Mouse (Mus musculus): ENCODE data around the gene Zfp950. TPM values are rescaled to one million over a fixed set of nuclear protein-coding genes. Genes with fewer than 3 reads are reported as not detected.
A peak's percentile ranks its signal among the peaks of the same experiment; 100 is the strongest.

The Zfp950 gene
- polyA plus RNA-seq, 1 experiment from 2014 or later: 26.3 TPM

GRCm38 (mm10) chr19:61056783-61057410, 83.7 kb downstream of the Zfp950 start:
- WGBS: 56% methylated on average over 5 of the region's 5 CpGs
- H3K27ac ChIP-seq: 0 out of 2 replicates have a peak overlapping the region, but pooled peaks have one; percentile 3

GRCm38 (mm10) chr19:61052786-61053185, 87.9 kb downstream of the Zfp950 start:
- no peak overlapping the region for H3K9ac ChIP-seq
- H3K27ac ChIP-seq: no peak overlapping the region
- H3K4me3 ChIP-seq: no peak overlapping the region
- H3K4me1 ChIP-seq (replicated peaks): peaks cover 13% of the 10 kb centered on the region; the same call in 1 of the 2 replicates
- H3K4me2 ChIP-seq: no peak overlapping the region
- H3K36me3 ChIP-seq: no peaks in the 10 kb centered on the region
- no peak for ATAC-seq (replicated peaks; ENCODE audit: insufficient number of reproducible peaks, insufficient read depth, low FRiP score, low read depth)
- H3K9me3 ChIP-seq (replicated peaks): no peaks in the 10 kb centered on the region
- no peaks in the 10 kb centered on the region for H3K27me3 ChIP-seq

More at GRCm38 (mm10) chr19:61056783-61057410, 83.7 kb downstream of the Zfp950 start:
- Histone ChIP-seq H3K36me3 (no peaks in the 10 kb centered on the region), H3K4me1 (replicated peaks) (peaks cover 11% of the 10 kb centered on the region; the same call in 1 of the 2 replicates), H3K9ac (no peak overlapping the region), H3K9me3 (replicated peaks) (no peaks in the 10 kb centered on the region), H3K27me3 (no peaks in the 10 kb centered on the region), H3K4me2 (no peak overlapping the region), H3K4me3 (no peak overlapping the region)
- ATAC-seq (replicated peaks; ENCODE audit: insufficient number of reproducible peaks, insufficient read depth, low FRiP score, low read depth): no peak

GRCm38 (mm10) chr19:61052008-61052407, 88.6 kb downstream of the Zfp950 start:
- Histone ChIP-seq H3K9me3 (replicated peaks) (no peaks in the 10 kb centered on the region), H3K36me3 (no peaks in the 10 kb centered on the region), H3K9ac (no peak overlapping the region), H3K27ac (no peak overlapping the region), H3K27me3 (no peaks in the 10 kb centered on the region), H3K4me3 (no peak overlapping the region), H3K4me2 (no peak overlapping the region), H3K4me1 (replicated peaks) (0 out of 2 replicates have a peak, but pooled peaks cover 7% of the 10 kb centered on the region)
- no peak for ATAC-seq (replicated peaks; ENCODE audit: insufficient number of reproducible peaks, insufficient read depth, low FRiP score, low read depth)

GRCm38 (mm10) chr19:61051151-61051550, 89.5 kb downstream of the Zfp950 start:
- 0 out of 2 replicates have a peak, but pooled peaks cover 5% of the 10 kb centered on the region for H3K4me1 ChIP-seq (replicated peaks)
- H3K9ac ChIP-seq: no peak overlapping the region
- H3K27ac ChIP-seq: no peak overlapping the region
- 100% methylated on average over 1 of the region's 1 CpGs for WGBS
- H3K27me3 ChIP-seq: no peaks in the 10 kb centered on the region
- H3K4me2 ChIP-seq: no peak overlapping the region
- H3K36me3 ChIP-seq: no peaks in the 10 kb centered on the region
- no peaks in the 10 kb centered on the region for H3K9me3 ChIP-seq (replicated peaks)
- no peak for ATAC-seq (replicated peaks; ENCODE audit: insufficient number of reproducible peaks, insufficient read depth, low FRiP score, low read depth)
- no peak overlapping the region for H3K4me3 ChIP-seq

GRCm38 (mm10) chr19:61049413-61049812, 91.2 kb downstream of the Zfp950 start:
- 73% methylated on average over 1 of the region's 1 CpGs for WGBS
- no peak overlapping the region for H3K27ac ChIP-seq
- H3K9me3 ChIP-seq (replicated peaks): no peaks in the 10 kb centered on the region
- no peak overlapping the region for H3K4me3 ChIP-seq
- 0 out of 2 replicates have a peak, but pooled peaks cover 5% of the 10 kb centered on the region for H3K4me1 ChIP-seq (replicated peaks)
- no peak overlapping the region for H3K9ac ChIP-seq
- H3K36me3 ChIP-seq: no peaks in the 10 kb centered on the region
- H3K4me2 ChIP-seq: no peak overlapping the region
- no peak for ATAC-seq (replicated peaks; ENCODE audit: insufficient number of reproducible peaks, insufficient read depth, low FRiP score, low read depth)
- H3K27me3 ChIP-seq: no peaks in the 10 kb centered on the region

DNA sequence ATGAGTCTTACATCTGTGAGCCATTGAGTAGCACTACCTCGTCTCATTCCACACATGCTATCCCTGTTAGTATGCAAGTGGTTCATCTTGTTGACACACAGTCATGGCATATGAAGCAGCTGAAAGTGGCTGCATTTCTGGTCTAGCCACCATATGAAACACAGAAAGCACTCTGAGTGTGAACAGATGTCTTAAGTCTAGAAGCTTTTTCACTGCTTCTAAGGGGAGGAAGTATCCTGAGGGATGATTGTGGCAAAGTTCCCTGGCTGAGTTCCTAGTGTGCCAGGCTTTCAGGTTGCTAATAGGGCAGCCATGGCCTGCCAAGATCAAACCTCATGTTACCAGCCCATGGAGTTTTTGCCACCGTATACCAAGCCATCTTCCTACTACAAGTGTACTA, 92.0 kb downstream of the Zfp950 start:
- Histone ChIP-seq H3K4me1 (replicated peaks) (0 out of 2 replicates have a peak, but pooled peaks cover 5% of the 10 kb centered on the region), H3K9me3 (replicated peaks) (no peaks in the 10 kb centered on the region), H3K27me3 (no peaks in the 10 kb centered on the region), H3K36me3 (no peaks in the 10 kb centered on the region), H3K9ac (no peak overlapping the region), H3K27ac (no peak overlapping the region), H3K4me3 (no peak overlapping the region), H3K4me2 (no peak overlapping the region)
- ATAC-seq (replicated peaks; ENCODE audit: insufficient number of reproducible peaks, insufficient read depth, low FRiP score, low read depth): no peak
- WGBS: 83% methylated on average over 2 of the region's 2 CpGs

DNA sequence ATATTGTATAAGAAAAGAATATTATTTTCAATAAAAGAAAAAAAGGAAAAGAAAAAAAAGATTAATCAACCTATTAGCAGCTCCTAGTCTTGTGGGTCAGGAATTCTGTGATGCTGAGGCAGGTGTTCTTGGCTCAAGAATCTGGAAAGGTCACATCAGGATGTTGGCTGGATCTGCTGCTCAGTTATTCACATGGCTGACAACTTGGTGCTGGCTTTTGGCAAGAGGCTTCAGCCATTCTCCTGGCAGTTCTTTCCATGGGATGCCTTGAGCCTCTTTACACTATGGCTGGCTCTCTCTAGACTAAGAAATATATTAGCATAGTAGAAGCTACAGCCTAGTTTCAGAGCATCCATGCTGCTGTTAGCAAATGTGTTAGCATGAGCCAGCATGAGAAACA, 101.5 kb downstream of the Zfp950 start:
- H3K36me3 ChIP-seq: no peaks in the 10 kb centered on the region
- no peak for ATAC-seq (replicated peaks; ENCODE audit: insufficient number of reproducible peaks, insufficient read depth, low FRiP score, low read depth)
- H3K27me3 ChIP-seq: no peaks in the 10 kb centered on the region
- no peak overlapping the region for H3K9ac ChIP-seq
- H3K4me2 ChIP-seq: no peak overlapping the region
- no peaks in the 10 kb centered on the region for H3K4me1 ChIP-seq (replicated peaks)
- H3K27ac ChIP-seq: no peak overlapping the region
- no peak overlapping the region for H3K4me3 ChIP-seq
- no peaks in the 10 kb centered on the region for H3K9me3 ChIP-seq (replicated peaks)

DNA sequence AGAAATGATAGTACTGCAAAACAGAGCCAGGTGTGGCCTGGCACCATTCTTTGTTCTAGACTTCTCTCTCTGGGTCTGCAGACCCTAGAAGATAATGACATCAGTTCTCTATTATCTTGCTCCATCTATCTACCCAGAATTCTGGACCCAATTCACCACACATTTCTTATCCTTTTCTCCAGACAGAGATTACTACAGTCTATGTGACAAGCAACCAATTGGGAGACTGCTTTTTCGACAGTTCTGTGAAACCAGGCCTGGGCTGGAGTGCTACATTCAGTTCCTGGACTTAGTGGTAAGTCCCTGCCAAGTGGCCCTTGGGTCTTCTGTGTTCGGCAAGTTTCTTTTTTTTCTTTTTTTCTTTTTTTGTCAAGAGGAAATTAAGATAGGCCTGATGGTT, 109.1 kb downstream of the Zfp950 start:
- whole genome bisulfite sequencing: 72% methylated on average over 2 of the region's 2 CpGs
- no peak for ATAC-seq (replicated peaks; ENCODE audit: insufficient number of reproducible peaks, insufficient read depth, low FRiP score, low read depth)

DNA sequence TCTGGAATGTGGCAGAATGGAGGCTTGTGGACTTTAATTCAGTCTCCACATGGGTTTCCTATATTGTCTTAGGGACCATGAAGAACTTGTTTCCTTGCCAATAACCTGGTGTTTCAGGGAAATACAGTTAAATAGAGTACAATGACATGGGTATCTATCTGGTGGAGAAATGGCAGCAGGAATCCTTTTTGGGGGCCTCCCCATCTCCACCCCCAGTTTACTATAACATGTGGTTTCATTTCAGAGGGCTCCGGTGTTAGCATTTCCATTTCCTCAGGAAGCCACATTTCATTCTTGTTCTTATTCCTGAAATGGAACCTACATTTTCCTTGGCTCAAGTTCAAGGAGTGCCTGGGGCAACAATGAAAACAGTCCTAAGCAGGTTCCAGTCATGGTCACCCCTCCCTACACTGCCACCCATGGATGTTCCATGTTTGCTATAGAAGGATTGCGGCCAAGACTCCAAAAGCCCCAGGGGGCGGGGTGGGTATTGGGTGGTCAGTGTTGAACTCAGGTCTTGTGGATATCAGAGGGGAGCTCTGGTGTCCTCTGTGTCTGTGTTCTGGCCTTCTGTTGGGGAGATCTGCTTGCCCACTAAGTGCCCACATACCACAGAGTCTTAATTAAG, 118.6 kb downstream of the Zfp950 start:
- Histone ChIP-seq H3K4me2 (no peak overlapping the region), H3K36me3 (no peaks in the 10 kb centered on the region), H3K9me3 (replicated peaks) (no peaks in the 10 kb centered on the region), H3K4me3 (no peak overlapping the region), H3K27me3 (no peaks in the 10 kb centered on the region), H3K4me1 (replicated peaks) (peaks cover 15% of the 10 kb centered on the region), H3K27ac (peak overlapping the region; percentile 56), H3K9ac (no peak overlapping the region)
- no peak for ATAC-seq (replicated peaks; ENCODE audit: insufficient number of reproducible peaks, insufficient read depth, low FRiP score, low read depth)
- 84% methylated on average over 3 of the region's 3 CpGs for WGBS

More for the DNA sequence above, 109.1 kb downstream of the Zfp950 start:
- H3K9ac ChIP-seq: no peak overlapping the region
- H3K36me3 ChIP-seq: no peaks in the 10 kb centered on the region
- H3K27me3 ChIP-seq: no peaks in the 10 kb centered on the region
- no peak overlapping the region for H3K4me2 ChIP-seq
- no peak overlapping the region for H3K4me3 ChIP-seq
- H3K27ac ChIP-seq: no peak overlapping the region
- H3K4me1 ChIP-seq (replicated peaks): peaks cover 11% of the 10 kb centered on the region; the same call in 1 of the 2 replicates
- H3K9me3 ChIP-seq (replicated peaks): no peaks in the 10 kb centered on the region

GRCm38 (mm10) chr19:61021502-61021901, 119.1 kb downstream of the Zfp950 start:
- no peaks in the 10 kb centered on the region for H3K36me3 ChIP-seq
- peak overlapping the region; percentile 56 for H3K27ac ChIP-seq
- 33% methylated on average over 2 of the region's 2 CpGs for WGBS
- no peaks in the 10 kb centered on the region for H3K9me3 ChIP-seq (replicated peaks)
- no peaks in the 10 kb centered on the region for H3K27me3 ChIP-seq
- no peak overlapping the region for H3K4me2 ChIP-seq
- peaks cover 15% of the 10 kb centered on the region for H3K4me1 ChIP-seq (replicated peaks)
- no peak overlapping the region for H3K4me3 ChIP-seq
- ATAC-seq (replicated peaks; ENCODE audit: insufficient number of reproducible peaks, insufficient read depth, low FRiP score, low read depth): no peak
- H3K9ac ChIP-seq: no peak overlapping the region

DNA sequence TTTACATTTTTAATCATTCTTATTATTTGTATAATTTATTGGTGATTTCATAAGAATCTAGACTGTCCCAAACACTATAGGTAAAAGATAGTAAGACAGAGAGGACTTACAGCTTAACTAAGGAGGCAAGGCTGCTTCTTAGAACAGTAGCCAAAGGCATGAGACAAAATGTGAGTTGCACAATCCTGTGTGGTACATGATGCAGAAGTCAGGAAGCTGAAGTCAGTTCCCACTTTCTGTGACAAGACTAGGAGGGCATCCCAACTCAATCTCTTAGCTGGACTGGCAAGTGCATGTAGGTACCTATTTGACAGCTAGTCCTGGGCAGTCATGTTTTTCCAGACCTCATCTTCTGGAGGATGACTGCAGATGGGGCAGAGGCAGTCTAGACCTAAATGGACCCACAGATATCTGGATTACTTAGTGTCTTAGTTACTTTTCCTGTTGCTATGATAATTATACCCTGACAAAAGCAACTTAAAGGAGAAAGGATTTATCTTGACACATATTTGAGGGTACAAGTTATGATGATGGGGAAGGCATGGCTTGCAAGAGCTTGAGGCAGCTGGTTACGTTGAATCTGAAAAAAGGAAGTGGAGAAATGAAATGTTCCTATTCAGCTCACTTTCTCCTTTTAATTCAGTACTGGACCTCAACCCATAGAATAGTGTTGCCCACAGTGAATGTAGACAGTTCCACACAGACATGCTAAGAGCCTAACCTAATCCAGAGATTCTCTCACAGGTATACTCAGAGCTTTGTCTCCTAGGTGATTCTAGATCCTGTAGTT, 123.0 kb downstream of the Zfp950 start:
- no peak overlapping the region for H3K9ac ChIP-seq
- ATAC-seq (replicated peaks; ENCODE audit: insufficient number of reproducible peaks, insufficient read depth, low FRiP score, low read depth): no peak
- no peaks in the 10 kb centered on the region for H3K9me3 ChIP-seq (replicated peaks)
- H3K36me3 ChIP-seq: no peaks in the 10 kb centered on the region
- peaks cover 15% of the 10 kb centered on the region for H3K4me1 ChIP-seq (replicated peaks)
- H3K4me3 ChIP-seq: no peak overlapping the region
- H3K27me3 ChIP-seq: no peaks in the 10 kb centered on the region
- no peak overlapping the region for H3K27ac ChIP-seq
- no peak overlapping the region for H3K4me2 ChIP-seq
- WGBS: 86% methylated on average over 1 of the region's 1 CpGs

Data from heart, embryonic 15.5 days (tissue).